Mouse (Mus musculus) liver, adult 2 months (tissue): ENCODE measurements around the gene Aff3. TPM values are rescaled to one million over a fixed set of nuclear protein-coding genes. Genes with fewer than 3 reads are reported as not detected.

Source experiments
- DNase-seq: peaks from one replicate; pipeline ENCODE4 v3.0.0-alpha.2; 2011; ENCODE audit warnings: low read depth, low spot score; ENCODE audit errors: extremely low read depth
- H3K27ac ChIP-seq: fragments of 200-500 bp; replicated peaks from 2 replicates; pipeline ENCODE4 v1.5.1; 2012; ENCODE audit warnings: low read depth, mild to moderate bottlenecking, control low read depth, inconsistent platforms, low read length; ENCODE audit not compliant: insufficient read depth
- H3K27me3 ChIP-seq: fragments of 200-500 bp; 2 replicates; pipeline ENCODE4 v1.6.1; 2012; ENCODE audit warnings: mild to moderate bottlenecking, moderate library complexity, low read length, inconsistent platforms; ENCODE audit not compliant: control insufficient read depth, insufficient read depth
- H3K36me3 ChIP-seq: fragments of 200-500 bp; 2 replicates; pipeline ENCODE4 v1.6.1; 2012; ENCODE audit warnings: low read length, inconsistent platforms; ENCODE audit not compliant: control insufficient read depth, insufficient read depth
- H3K4me1 ChIP-seq: fragments of 200-500 bp; 2 replicates; pipeline ENCODE4 v1.6.1; 2011; ENCODE audit warnings: low read length; ENCODE audit not compliant: control insufficient read depth, insufficient read depth
- H3K4me3 ChIP-seq: fragments of 200-500 bp; 2 replicates; pipeline ENCODE4 v1.5.1; 2011; ENCODE audit warnings: low read depth, mild to moderate bottlenecking, control low read depth, low read length, moderate library complexity; ENCODE audit not compliant: insufficient read depth
- H3K79me2 ChIP-seq: fragments of 200-500 bp; 2 replicates; pipeline ENCODE4 v1.6.1; 2012; ENCODE audit warnings: inconsistent platforms, mild to moderate bottlenecking, low read length, moderate library complexity; ENCODE audit not compliant: control insufficient read depth, insufficient read depth
- H3K9ac ChIP-seq: fragments of 200-500 bp; 2 replicates; pipeline ENCODE4 v1.6.1; 2012; ENCODE audit warnings: low read depth, mild to moderate bottlenecking, control low read depth, inconsistent platforms, low read length
- CTCF ChIP-seq: fragments of 200-500 bp; IDR thresholded peaks from 2 replicates; pipeline ENCODE4 v1.5.1; 2011; ENCODE audit warnings: low read depth, low read length, control low read depth
- POLR2A ChIP-seq: fragments of 200-500 bp; IDR thresholded peaks from 2 replicates; pipeline ENCODE4 v1.6.1; 2011; ENCODE audit warnings: low read length, control low read depth; ENCODE audit not compliant: insufficient read depth; ENCODE audit errors: extremely low read depth
- WGBS: fragments of 180-500 bp; shearing (Covaris S2); methylation state at CpG from one replicate; pipeline ENCODE4 v1.1.7; 2018; 5-methylcytosine and 5-hydroxymethylcytosine counted together
- polyA plus RNA-seq: library from polyadenylated mRNA; depleted of rRNA; stranded (reverse); fragments of >200 nt; gene quantifications from 2 replicates; pipeline ENCODE4 v1.2.3, GENCODE M21; 2012
- total RNA-seq: library from RNA; depleted of rRNA; stranded (reverse); fragments of >200 nt; gene quantifications from 2 replicates; pipeline ENCODE4 v1.2.3, GENCODE M21; 2014

The Aff3 gene
- total and polyA plus RNA-seq, 2 experiments: 0.18 to 0.28 TPM

DNA sequence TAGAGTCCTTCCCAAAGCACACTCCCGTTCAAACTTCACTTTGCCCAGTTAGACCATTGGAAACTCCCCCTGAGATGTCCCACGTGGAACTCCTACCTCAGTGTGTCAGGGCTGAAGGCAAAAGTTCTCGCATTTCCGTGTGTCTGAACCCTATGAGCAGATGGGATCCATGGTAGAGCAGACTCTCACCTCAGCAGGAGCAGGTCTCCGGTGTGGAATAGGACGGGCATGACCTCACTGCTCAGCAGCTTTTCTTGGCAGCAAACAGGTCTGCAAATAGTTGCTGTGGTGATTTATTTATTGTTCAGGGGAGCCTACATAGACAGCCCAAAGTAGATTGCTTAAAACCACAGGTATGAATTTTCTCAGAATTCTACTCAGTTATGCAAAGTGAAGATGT, 25.7 kb upstream of the Aff3 start:
- Histone ChIP-seq H3K36me3 (no peaks in the 10 kb centered on the region), H3K27ac (no peak overlapping the region), H3K4me3 (no peak overlapping the region), H3K9ac (no peak overlapping the region), H3K27me3 (0 out of 2 replicates have a peak, but pooled peaks cover 4% of the 10 kb centered on the region), H3K79me2 (no peaks in the 10 kb centered on the region), H3K4me1 (no peaks in the 10 kb centered on the region)
- TF ChIP-seq POLR2A: no peak
- no peak for TF ChIP-seq CTCF
- no peak for DNase-seq
- 74% methylated on average over 6 of the region's 6 CpGs for WGBS

GRCm38 (mm10) chr1:38688216-38688615, 23.5 kb upstream of the Aff3 start:
- H3K79me2 ChIP-seq: no peaks in the 10 kb centered on the region
- TF ChIP-seq CTCF (no peak), POLR2A (no peak)
- H3K4me3 ChIP-seq: no peak overlapping the region
- H3K36me3 ChIP-seq: no peaks in the 10 kb centered on the region
- H3K4me1 ChIP-seq: no peaks in the 10 kb centered on the region
- 0 out of 2 replicates have a peak, but pooled peaks cover 7% of the 10 kb centered on the region for H3K27me3 ChIP-seq
- no peak for DNase-seq
- 72% methylated on average over 5 of the region's 5 CpGs for WGBS
- no peak overlapping the region for H3K9ac ChIP-seq
- H3K27ac ChIP-seq: no peak overlapping the region

GRCm38 (mm10) chr1:38685706-38686105, 21.0 kb upstream of the Aff3 start:
- Histone ChIP-seq H3K4me3 (no peak overlapping the region), H3K79me2 (no peaks in the 10 kb centered on the region), H3K27me3 (0 out of 2 replicates have a peak, but pooled peaks cover 3% of the 10 kb centered on the region), H3K4me1 (no peaks in the 10 kb centered on the region), H3K36me3 (no peaks in the 10 kb centered on the region), H3K27ac (no peak overlapping the region), H3K9ac (no peak overlapping the region)
- no peak for DNase-seq
- TF ChIP-seq CTCF (no peak), POLR2A (no peak)
- 81% methylated on average over 5 of the region's 5 CpGs for WGBS

DNA sequence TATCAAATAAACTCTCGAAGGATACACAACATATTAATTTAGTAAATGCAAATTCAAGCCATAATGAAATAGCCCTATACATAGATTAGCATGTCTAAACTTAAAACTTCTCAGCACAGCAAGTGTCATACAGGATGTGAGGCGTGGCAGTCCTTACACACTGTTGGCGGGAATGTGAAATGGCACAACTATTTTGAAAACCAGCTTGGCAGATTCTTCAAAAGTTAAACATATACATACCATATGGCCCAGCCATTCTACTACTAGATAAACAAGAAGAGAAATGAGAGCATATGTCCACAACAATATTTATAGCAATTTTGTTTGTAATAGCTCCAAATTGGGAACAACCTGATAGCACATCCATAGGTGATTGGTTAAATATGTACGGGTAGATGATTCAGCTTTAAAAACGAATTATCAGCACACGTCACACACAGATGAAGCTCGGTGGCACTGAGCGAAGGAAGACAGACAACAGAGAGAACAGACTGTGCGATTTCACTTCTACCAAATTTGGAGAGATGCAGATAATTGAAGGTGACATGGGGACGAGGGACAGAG, 18.5 kb upstream of the Aff3 start:
- Histone ChIP-seq H3K27me3 (0 out of 2 replicates have a peak, but pooled peaks cover 3% of the 10 kb centered on the region), H3K9ac (no peak overlapping the region), H3K79me2 (no peaks in the 10 kb centered on the region), H3K4me1 (no peaks in the 10 kb centered on the region), H3K27ac (no peak overlapping the region), H3K4me3 (no peak overlapping the region), H3K36me3 (no peaks in the 10 kb centered on the region)
- TF ChIP-seq CTCF: no peak
- no peak for TF ChIP-seq POLR2A
- WGBS: 83% methylated on average over 10 of the region's 10 CpGs
- DNase-seq: no peak

DNA sequence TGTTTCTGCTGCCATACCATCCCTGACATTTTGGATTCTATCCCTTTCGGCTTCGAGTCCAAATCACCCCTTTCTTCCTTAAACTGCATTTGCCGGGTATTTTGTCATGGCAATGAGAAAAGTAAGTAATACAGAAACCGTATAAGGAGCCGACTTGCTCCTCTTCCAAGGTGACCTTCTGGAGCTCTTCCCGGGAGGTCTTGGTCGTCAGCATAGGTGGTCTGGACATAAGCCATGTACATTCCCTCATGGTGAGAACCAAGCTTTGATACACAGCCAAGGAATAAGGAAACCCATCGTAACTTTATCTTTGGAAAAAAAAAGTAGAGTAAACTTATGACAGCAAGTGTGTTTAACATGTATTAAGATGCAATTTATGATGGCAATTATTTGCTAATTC, 15.1 kb upstream of the Aff3 start:
- H3K27me3 ChIP-seq: 0 out of 2 replicates have a peak, but pooled peaks cover 2% of the 10 kb centered on the region
- H3K9ac ChIP-seq: no peak overlapping the region
- H3K4me1 ChIP-seq: no peaks in the 10 kb centered on the region
- TF ChIP-seq POLR2A (no peak), CTCF (no peak)
- H3K27ac ChIP-seq: no peak overlapping the region
- no peaks in the 10 kb centered on the region for H3K36me3 ChIP-seq
- H3K79me2 ChIP-seq: no peaks in the 10 kb centered on the region
- WGBS: 81% methylated on average over 8 of the region's 8 CpGs
- H3K4me3 ChIP-seq: no peak overlapping the region
- no peak for DNase-seq

- Histone ChIP-seq H3K9ac (no peak overlapping the region), H3K4me3 (no peak overlapping the region), H3K27me3 (no peaks in the 10 kb centered on the region), H3K4me1 (no peaks in the 10 kb centered on the region), H3K36me3 (no peaks in the 10 kb centered on the region), H3K79me2 (no peaks in the 10 kb centered on the region), H3K27ac (no peak overlapping the region)
- 68% methylated on average over 3 of the region's 3 CpGs for WGBS
- no peak for DNase-seq
- TF ChIP-seq CTCF (no peak), POLR2A (no peak)
These were observed 7.0 kb upstream of the Aff3 start for GRCm38 (mm10) chr1:38671756-38672155.
